In the genomic region with DNA sequence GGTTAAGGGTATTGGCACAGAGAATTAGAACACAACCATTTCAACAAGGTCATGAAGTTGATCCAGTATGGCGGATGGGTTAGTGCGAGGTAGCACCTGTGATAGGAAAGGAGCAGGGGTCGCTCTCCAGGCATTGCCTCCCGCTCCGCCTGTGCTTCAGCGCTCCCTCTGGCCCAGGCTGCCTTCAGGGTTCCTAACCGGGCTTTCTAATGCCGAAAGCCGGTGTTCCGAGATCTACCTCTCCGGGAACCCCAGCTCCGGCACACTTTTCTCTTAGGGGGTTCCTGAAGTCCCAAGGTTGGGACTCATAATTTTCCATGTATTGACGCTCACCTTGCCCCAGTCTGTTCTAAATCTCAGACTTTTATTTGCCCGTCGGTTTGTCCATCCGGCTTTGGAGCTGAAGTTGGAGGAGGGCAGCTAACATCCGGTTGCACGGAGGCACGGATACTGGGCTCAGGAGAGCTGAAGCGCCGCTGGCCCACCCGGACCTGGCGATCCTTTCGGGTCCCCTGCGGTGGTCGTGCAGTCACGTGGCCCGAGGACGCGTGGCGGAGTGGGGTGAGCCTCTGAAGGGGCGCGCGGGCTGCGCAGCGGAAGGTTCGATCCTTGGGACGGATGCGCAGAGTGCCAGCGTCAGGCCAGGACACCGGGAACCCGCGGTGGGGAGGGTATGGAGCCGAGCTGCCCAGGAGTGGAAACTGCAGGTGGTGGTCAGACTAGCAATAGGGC, we compare ENCODE assay signal across 7 mouse cellular contexts. TPM values are rescaled to one million over a fixed set of nuclear protein-coding genes. Genes with fewer than 3 reads are reported as not detected.
DNase-seq lines count a peak whose midpoint lies in the region; ATAC-seq and TF ChIP-seq lines count a peak whose summit lies in the region.

A gene (plus strand): TSS at position 427 of the 732 bp plus-strand sequence.

- CTCF ChIA-PET in Patski (lab: Charles Lee): interaction anchor here (0.7 to 2.0 kb wide), 2 partner anchors 10 to 17 kb away, joined by 3 to 7 read pairs; no protein-coding TSS in a partner anchor

- H3K4me2 ChIP-seq in heart, embryonic 13.5 days: peak within 1 kb of the TSS; percentile 78
- H3K4me2 ChIP-seq in kidney, embryonic 16.5 days (replicated peaks; ENCODE audit: low read depth, low read length): peak within 1 kb of the TSS; percentile 78

- peak; percentile 67 for ATAC-seq in Patski
- peak; percentile 8; the same call in 1 of the 2 replicates for ATAC-seq in heart, embryonic 13.5 days (ENCODE audit: extremely low read depth, insufficient number of reproducible peaks, low FRiP score, low TSS enrichment)
- peak; percentile 86 for ATAC-seq in kidney, embryonic 16.5 days (ENCODE audit: low FRiP score, low TSS enrichment)

- in situ Hi-C loops in Patski (cut with MboI; ENCODE audit: low pct_unique_long_range_greater_than_20kb): no loop called here

- 0 out of 2 replicates have a peak, but pooled peaks have one; percentile 31 for TF ChIP-seq POLR2A in small intestine, adult 2 months (IDR thresholded peaks at IDR 0.05; ENCODE audit: low read depth, low read length)

- H3K4me3 ChIP-seq in brown adipose tissue, adult 24 weeks (ENCODE audit: insufficient read depth, low read depth, low read length): peak within 1 kb of the TSS; percentile 94
- peak within 1 kb of the TSS; percentile 68 for H3K4me3 ChIP-seq in heart, embryonic 13.5 days
- peak within 1 kb of the TSS; percentile 59 for H3K4me3 ChIP-seq in kidney, embryonic 16.5 days (ENCODE audit: low read length)
- H3K4me3 ChIP-seq in small intestine, adult 2 months (ENCODE audit: low read depth, low read length): peak within 1 kb of the TSS; percentile 100

- POLR2A ChIA-PET in Patski (lab: Charles Lee): interaction anchor here (0.6 to 1.3 kb wide), 2 partner anchors 9 to 197 kb away, joined by 3 to 4 read pairs; no protein-coding TSS in a partner anchor

- H3K27ac ChIP-seq in brown adipose tissue, adult 24 weeks (replicated peaks; ENCODE audit: low read depth, low read length): peak within 1 kb of the TSS; percentile 62
- peak within 1 kb of the TSS; percentile 66 for H3K27ac ChIP-seq in heart, embryonic 13.5 days (replicated peaks)
- H3K27ac ChIP-seq in kidney, embryonic 16.5 days (ENCODE audit: low read length): peak within 1 kb of the TSS; percentile 74
- peak within 1 kb of the TSS; percentile 66 for H3K27ac ChIP-seq in small intestine, adult 2 months (ENCODE audit: insufficient read depth, low read depth, low read length)

- no peak for TF ChIP-seq CTCF in Patski (IDR thresholded peaks at IDR 0.05)
- TF ChIP-seq CTCF in small intestine, adult 2 months (IDR thresholded peaks at IDR 0.05; ENCODE audit: extremely low read depth, insufficient read length, insufficient replicate concordance, low read depth, low read length): no peak

- no peaks in the 10 kb centered on the region; the same call in 1 of the 2 replicates for H3K4me1 ChIP-seq in brown adipose tissue, adult 24 weeks (ENCODE audit: control insufficient read depth, insufficient read depth, insufficient read length, low read length)
- peaks cover 4% of the 10 kb centered on the region; the same call in 1 of the 2 replicates for H3K4me1 ChIP-seq in heart, embryonic 13.5 days
- H3K4me1 ChIP-seq in kidney, embryonic 16.5 days (ENCODE audit: insufficient read depth, low read length): peaks cover 6% of the 10 kb centered on the region; the same call in 1 of the 2 replicates
- H3K4me1 ChIP-seq in small intestine, adult 2 months (ENCODE audit: control insufficient read depth, insufficient read depth, insufficient read length, low read length): peaks cover 7% of the 10 kb centered on the region; the same call in 1 of the 2 replicates

- peaks cover 21% of the 10 kb centered on the region for H3K36me3 ChIP-seq in heart, embryonic 13.5 days
- H3K36me3 ChIP-seq in kidney, embryonic 16.5 days (ENCODE audit: insufficient read depth, low read length): peaks cover 9% of the 10 kb centered on the region; the same call in 1 of the 2 replicates
- peaks cover 4% of the 10 kb centered on the region; the same call in 1 of the 2 replicates for H3K36me3 ChIP-seq in small intestine, adult 2 months (ENCODE audit: control insufficient read depth, insufficient read depth, low read length)

- H3K9me3 ChIP-seq in heart, embryonic 13.5 days: peaks cover 5% of the 10 kb centered on the region; the same call in 1 of the 2 replicates
- peaks cover 5% of the 10 kb centered on the region; the same call in 1 of the 2 replicates for H3K9me3 ChIP-seq in kidney, embryonic 16.5 days (ENCODE audit: low read length)

- peak within 1 kb of the TSS; percentile 84 for H3K9ac ChIP-seq in heart, embryonic 13.5 days
- peak within 1 kb of the TSS; percentile 84 for H3K9ac ChIP-seq in kidney, embryonic 16.5 days (replicated peaks; ENCODE audit: low read length)

- no peak for DNase-seq in Patski (ENCODE audit: low read depth, low spot score)
- peak; percentile 28 for DNase-seq in lung, postnatal 25 days (ENCODE audit: low spot score)
- no peak for DNase-seq in layer of hippocampus, adult 9-10 months (ENCODE audit: low spot score)

- H3K27me3 ChIP-seq in Patski: no peaks in the 10 kb centered on the region
- H3K27me3 ChIP-seq in heart, embryonic 13.5 days (replicated peaks): no peaks in the 10 kb centered on the region
- H3K27me3 ChIP-seq in kidney, embryonic 16.5 days (ENCODE audit: insufficient read depth, low read length): no peaks in the 10 kb centered on the region
- no peaks in the 10 kb centered on the region for H3K27me3 ChIP-seq in small intestine, adult 2 months (ENCODE audit: control insufficient read depth, insufficient read depth, low read length)

- WGBS in heart, embryonic 13.5 days: under 1% methylated on average over 44 of the region's 44 CpGs
- under 1% methylated on average over 44 of the region's 44 CpGs for WGBS in kidney, embryonic 16.5 days
- WGBS in small intestine, adult 2 months: under 1% methylated on average over 44 of the region's 44 CpGs

RNA-seq across cellular contexts. Expression of the gene that starts here (rescaled TPM):
- polyA plus RNA-seq in Patski (2021): 5.6 TPM
- polyA plus RNA-seq in brown adipose tissue, adult 24 weeks (2012; ENCODE audit: insufficient read depth, insufficient read length, missing spikeins): 7.9 and 12.7 TPM in 2 replicates
- 3.8 and 4.1 TPM in 2 replicates for polyA plus RNA-seq in heart, embryonic 13.5 days (2015; fragmentation: Nextera tagmentation; extraction: Ambion mirVana)
- polyA plus RNA-seq in kidney, embryonic 16.5 days (2015; fragmentation: Nextera tagmentation; extraction: Ambion mirVana): 7.2 and 7.7 TPM in 2 replicates
- polyA plus RNA-seq in small intestine, adult 2 months (2012; rRNA removed): 0.39 and 0.41 TPM in 2 replicates

Comparison
In these comparisons a context has a peak if more than half of its experiments do, and no peak if none do; other contexts are left out.
1. ATAC-seq: peak in every context shown above with its lines; median percentile 86 in kidney, embryonic 16.5 days; 67 in Patski; 8 in heart, embryonic 13.5 days.